ENCODE assay signal across 24 mouse cellular contexts in the genomic region with DNA sequence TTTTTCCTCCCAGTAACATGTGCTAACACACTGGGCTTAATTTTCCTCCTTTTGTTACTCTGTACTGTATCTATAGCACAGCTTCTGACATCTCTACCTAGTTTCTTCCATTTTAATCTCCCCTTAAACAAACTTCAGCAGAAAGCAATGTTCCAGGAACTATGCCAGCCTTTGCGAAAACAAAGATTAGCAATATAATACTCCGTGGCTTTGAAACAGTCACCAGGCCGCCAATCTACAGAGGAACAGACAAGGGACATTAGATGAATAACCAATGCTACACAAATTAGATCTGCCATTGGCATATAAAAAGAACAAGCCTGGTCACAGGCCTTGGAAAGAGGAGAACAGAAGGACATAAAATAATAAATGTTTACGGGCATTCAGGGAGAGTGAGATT.
DNase-seq lines count a peak whose midpoint lies in the region; ATAC-seq and TF ChIP-seq lines count a peak whose summit lies in the region.
"Had no signal": no experiment of that assay in that cellular context is flagged by ENCODE, and none has a peak within 500 bp of the region (broad histone marks: within the 10 kb centered on the region; RNA-seq: fewer than 3 reads in every experiment).

No protein-coding gene starts in this region.

- no peak overlapping the region for H3K9ac ChIP-seq in forebrain, embryonic 14.5 days (ENCODE audit: low read length)
- H3K9ac ChIP-seq in forebrain, embryonic 12.5 days: no peak overlapping the region
- no peak overlapping the region for H3K9ac ChIP-seq in limb, embryonic 14.5 days (ENCODE audit: low read depth, low read length, severe bottlenecking)
- H3K9ac ChIP-seq in stomach, postnatal 0 days (ENCODE audit: low read length): no peak overlapping the region
- H3K9ac ChIP-seq: embryonic facial prominence, embryonic 12.5 days; embryonic facial prominence, embryonic 15.5 days; forebrain, embryonic 15.5 days had no signal

- H3K27me3 ChIP-seq in forebrain, embryonic 14.5 days (replicated peaks; ENCODE audit: control insufficient read depth, insufficient read depth, low read length): no peaks in the 10 kb centered on the region
- H3K27me3 ChIP-seq in forebrain, embryonic 12.5 days: no peaks in the 10 kb centered on the region
- no peaks in the 10 kb centered on the region for H3K27me3 ChIP-seq in limb, embryonic 14.5 days (ENCODE audit: control insufficient read depth, insufficient read depth, low read length)
- H3K27me3 ChIP-seq in limb, embryonic 10.5 days (ENCODE audit: low read depth, poor library complexity, severe bottlenecking): no peaks in the 10 kb centered on the region
- no peaks in the 10 kb centered on the region for H3K27me3 ChIP-seq in stomach, postnatal 0 days (ENCODE audit: control insufficient read depth, insufficient read depth, low read length)
- H3K27me3 ChIP-seq: embryonic facial prominence, embryonic 12.5 days; embryonic facial prominence, embryonic 15.5 days; forebrain, embryonic 15.5 days had no signal

- H3K4me3 ChIP-seq in forebrain, embryonic 14.5 days (ENCODE audit: low read depth, low read length): no peak overlapping the region
- H3K4me3 ChIP-seq in forebrain, embryonic 12.5 days (replicated peaks): no peak overlapping the region
- H3K4me3 ChIP-seq in limb, embryonic 14.5 days (replicated peaks; ENCODE audit: low read length): no peak overlapping the region
- H3K4me3 ChIP-seq in limb, embryonic 10.5 days: no peak overlapping the region
- no peak overlapping the region for H3K4me3 ChIP-seq in stomach, postnatal 0 days (ENCODE audit: low read depth, low read length)
- H3K4me3 ChIP-seq: embryonic facial prominence, embryonic 12.5 days; embryonic facial prominence, embryonic 15.5 days; erythroblast, embryonic 14.5 days; forebrain, embryonic 10.5 days; forebrain, embryonic 15.5 days had no signal

- H3K4me2 ChIP-seq in forebrain, embryonic 14.5 days (ENCODE audit: low read length): no peak overlapping the region
- no peak overlapping the region for H3K4me2 ChIP-seq in forebrain, embryonic 12.5 days
- no peak overlapping the region for H3K4me2 ChIP-seq in limb, embryonic 14.5 days (replicated peaks; ENCODE audit: low read depth, low read length, severe bottlenecking)
- no peak overlapping the region for H3K4me2 ChIP-seq in stomach, postnatal 0 days (replicated peaks; ENCODE audit: low read depth)
- H3K4me2 ChIP-seq: embryonic facial prominence, embryonic 12.5 days; embryonic facial prominence, embryonic 15.5 days; forebrain, embryonic 15.5 days had no signal

- no peaks in the 10 kb centered on the region for H3K4me1 ChIP-seq in forebrain, embryonic 14.5 days (ENCODE audit: control insufficient read depth, insufficient read depth, low read length)
- no peaks in the 10 kb centered on the region for H3K4me1 ChIP-seq in forebrain, embryonic 12.5 days
- H3K4me1 ChIP-seq in limb, embryonic 14.5 days (ENCODE audit: control insufficient read depth, insufficient read depth, low read length): no peaks in the 10 kb centered on the region
- H3K4me1 ChIP-seq in limb, embryonic 10.5 days: no peaks in the 10 kb centered on the region
- no peaks in the 10 kb centered on the region for H3K4me1 ChIP-seq in stomach, postnatal 0 days (replicated peaks; ENCODE audit: control insufficient read depth, insufficient read depth)
- H3K4me1 ChIP-seq: embryonic facial prominence, embryonic 12.5 days; embryonic facial prominence, embryonic 15.5 days; forebrain, embryonic 10.5 days had no signal

- no peaks in the 10 kb centered on the region for H3K36me3 ChIP-seq in forebrain, embryonic 14.5 days (ENCODE audit: control insufficient read depth, insufficient read depth, low read length)
- no peaks in the 10 kb centered on the region for H3K36me3 ChIP-seq in forebrain, embryonic 12.5 days (replicated peaks)
- H3K36me3 ChIP-seq in limb, embryonic 14.5 days (ENCODE audit: control insufficient read depth, insufficient read depth, low read length): no peaks in the 10 kb centered on the region
- H3K36me3 ChIP-seq in limb, embryonic 10.5 days: no peaks in the 10 kb centered on the region
- H3K36me3 ChIP-seq in stomach, postnatal 0 days (ENCODE audit: control insufficient read depth, insufficient read depth, low read length): no peaks in the 10 kb centered on the region
- H3K36me3 ChIP-seq: embryonic facial prominence, embryonic 12.5 days; embryonic facial prominence, embryonic 15.5 days; forebrain, embryonic 10.5 days; forebrain, embryonic 15.5 days had no signal

- 23% methylated on average over 4 of the region's 4 CpGs for WGBS in forebrain, embryonic 14.5 days
- 66% methylated on average over 4 of the region's 4 CpGs for WGBS in forebrain, embryonic 12.5 days
- WGBS in limb, embryonic 14.5 days: 63% methylated on average over 4 of the region's 4 CpGs
- WGBS in limb, embryonic 10.5 days: 83% methylated on average over 4 of the region's 4 CpGs
- WGBS in stomach, postnatal 0 days: 27% methylated on average over 4 of the region's 4 CpGs

- no peak for TF ChIP-seq EP300 in stomach, postnatal 0 days (optimal IDR thresholded peaks at IDR 0.05)

- H3K9me3 ChIP-seq in forebrain, embryonic 14.5 days (replicated peaks; ENCODE audit: control insufficient read depth, low read length): no peaks in the 10 kb centered on the region
- H3K9me3 ChIP-seq in forebrain, embryonic 12.5 days: no peaks in the 10 kb centered on the region
- H3K9me3 ChIP-seq in limb, embryonic 14.5 days (ENCODE audit: control insufficient read depth, low read length): no peaks in the 10 kb centered on the region
- H3K9me3 ChIP-seq in limb, embryonic 10.5 days (replicated peaks): no peaks in the 10 kb centered on the region
- no peaks in the 10 kb centered on the region for H3K9me3 ChIP-seq in stomach, postnatal 0 days (ENCODE audit: control insufficient read depth, low read length)
- H3K9me3 ChIP-seq: embryonic facial prominence, embryonic 12.5 days; embryonic facial prominence, embryonic 15.5 days; forebrain, embryonic 10.5 days; forebrain, embryonic 15.5 days had no signal

- TF ChIP-seq POLR2A in limb, embryonic 14.5 days (IDR thresholded peaks at IDR 0.05; ENCODE audit: borderline replicate concordance, extremely low read depth, insufficient read depth, insufficient read length): no peak

- ATAC-seq in forebrain, embryonic 14.5 days: 0 out of 2 replicates have a peak, but pooled peaks have one; percentile 18
- ATAC-seq in forebrain, embryonic 12.5 days (ENCODE audit: low FRiP score): no peak
- ATAC-seq in limb, embryonic 14.5 days (ENCODE audit: low FRiP score, low read depth): no peak
- peak; percentile 66 for ATAC-seq in stomach, postnatal 0 days (ENCODE audit: low FRiP score, low TSS enrichment)
- no peak for ATAC-seq in CD4-positive, CD25-positive, alpha-beta regulatory T cell, adult 4 months
- ATAC-seq: forebrain, embryonic 15.5 days had no signal

- TF ChIP-seq CTCF in stomach, postnatal 0 days (IDR thresholded peaks at IDR 0.05; ENCODE audit: low read depth): no peak

- DNase-seq in adrenal gland, postnatal 10 days: peak; percentile 5
- DNase-seq in adrenal gland, postnatal 4 days (ENCODE audit: low spot score in 2 of 2): no peak
- DNase-seq in forebrain, embryonic 14.5 days (ENCODE audit: low spot score): peak; percentile 20
- peak; percentile 7 for DNase-seq in limb, embryonic 14.5 days (ENCODE audit: low spot score)
- no peak for DNase-seq in limb, embryonic 10.5 days (ENCODE audit: low spot score)
- DNase-seq in stomach, postnatal 0 days (ENCODE audit: low spot score): peak; percentile 25
- DNase-seq: adrenal gland, adult 2 months; adrenal gland, postnatal 14 days; adrenal gland, postnatal 36 days; B cell, adult 2 months; cerebellum, adult 11 months; cerebellum, adult 18-20 months; cerebellum, adult 8-10 months; cerebellum, adult 9-11 months; cerebellum, postnatal 14 days; cerebellum, postnatal 36 days; embryo, embryonic 11 days had no signal

- no peak overlapping the region for H3K27ac ChIP-seq in forebrain, embryonic 14.5 days (ENCODE audit: low read depth, low read length)
- no peak overlapping the region for H3K27ac ChIP-seq in forebrain, embryonic 12.5 days
- no peak overlapping the region for H3K27ac ChIP-seq in limb, embryonic 14.5 days (replicated peaks; ENCODE audit: low read depth, low read length)
- no peak overlapping the region for H3K27ac ChIP-seq in limb, embryonic 10.5 days
- H3K27ac ChIP-seq in stomach, postnatal 0 days (replicated peaks): no peak overlapping the region
- H3K27ac ChIP-seq: embryonic facial prominence, embryonic 12.5 days; embryonic facial prominence, embryonic 15.5 days; forebrain, embryonic 10.5 days; forebrain, embryonic 15.5 days had no signal

Comparison
In these comparisons a context has a peak if more than half of its experiments do, and no peak if none do; other contexts are left out.
1. DNase-seq: peak in adrenal gland, postnatal 10 days (single experiment), forebrain, embryonic 14.5 days (single experiment), limb, embryonic 14.5 days (single experiment) and stomach, postnatal 0 days (single experiment); none in adrenal gland, postnatal 4 days (0 of 2) and limb, embryonic 10.5 days (single experiment).
2. ATAC-seq: peak in forebrain, embryonic 14.5 days (single experiment) and stomach, postnatal 0 days (single experiment); none in forebrain, embryonic 12.5 days (single experiment), limb, embryonic 14.5 days (single experiment) and CD4-positive, CD25-positive, alpha-beta regulatory T cell, adult 4 months (single experiment).